Mouse (Mus musculus): Measurements from ENCODE around the gene Coil. TPM values are rescaled to one million over a fixed set of nuclear protein-coding genes. Genes with fewer than 3 reads are reported as not detected.
"Not testable (repeated sequence)": the region's sequence is repeated elsewhere in the genome, so short reads cannot be mapped to it uniquely, and the experiment has no call there.

The Coil gene
- total RNA-seq, 2 experiments from 2014 or later = 27.8 to 28.3 TPM

GRCm38 (mm10) chr11:88966881-88967361, 3.1 kb upstream of the Coil start, which contains the start of gene Elobl:
Elobl (minus strand) TSS chr11:88966931.
- intact Hi-C loops (cut with DNase I) = no loop called here
- DNase-seq = no peak

DNA sequence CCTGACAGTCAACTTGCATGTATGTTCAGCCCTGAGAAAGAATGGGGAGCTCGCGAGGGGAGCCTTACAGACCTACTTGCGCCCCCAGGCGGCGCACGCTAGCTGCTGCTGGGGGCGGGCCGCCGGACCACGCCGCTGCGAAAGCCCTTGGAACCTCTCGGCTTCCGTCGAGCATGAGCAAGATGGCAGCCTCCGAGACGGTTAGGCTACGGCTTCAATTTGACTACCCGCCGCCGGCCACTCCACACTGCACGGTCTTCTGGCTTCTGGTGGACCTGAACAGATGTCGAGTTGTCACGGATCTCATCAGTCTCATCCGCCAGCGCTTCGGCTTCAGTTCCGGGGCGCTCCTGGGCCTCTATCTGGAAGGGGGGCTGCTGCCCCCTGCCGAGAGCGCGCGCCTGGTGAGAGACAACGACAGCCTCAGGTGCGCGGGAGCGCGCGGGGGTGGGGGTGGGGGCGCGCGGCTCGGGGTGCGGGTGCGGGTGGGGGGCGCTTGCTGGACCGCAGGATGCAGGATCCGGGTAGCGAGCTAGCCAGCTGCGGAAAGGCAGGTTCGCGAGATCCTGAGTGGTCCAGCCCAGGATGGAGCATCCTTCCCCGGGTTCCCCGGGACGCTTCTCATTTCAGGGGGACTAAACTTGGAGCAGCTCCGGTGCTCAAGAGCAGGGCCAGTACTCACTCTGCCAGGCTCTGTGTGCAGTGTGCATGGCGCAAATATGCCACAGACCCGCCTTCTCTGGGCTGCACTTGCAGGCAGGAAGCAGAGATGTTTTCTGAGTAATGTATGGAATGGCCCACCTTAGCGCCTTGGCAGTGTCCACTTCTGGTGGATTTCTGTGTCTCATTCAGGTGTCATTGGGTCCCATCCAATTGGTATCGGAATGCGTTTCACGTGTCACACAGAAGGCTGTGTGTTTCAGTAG, 4.0 kb downstream of the Coil start:
- peak; percentile 96 for DNase-seq
- intact Hi-C loops (cut with DNase I) = no loop called here

GRCm38 (mm10) chr11:88976320-88976719, 6.3 kb downstream of the Coil start:
- no peak for DNase-seq
- intact Hi-C loops (cut with DNase I) = no loop called here

GRCm38 (mm10) chr11:88977188-88977587, 7.1 kb downstream of the Coil start:
- intact Hi-C loops (cut with DNase I) = no loop called here
- DNase-seq = no peak

GRCm38 (mm10) chr11:88981337-88981736, 11.3 kb downstream of the Coil start:
- intact Hi-C loops (cut with DNase I) = no loop called here
- no peak for DNase-seq

GRCm38 (mm10) chr11:88986616-88987015, 16.6 kb downstream of the Coil start:
- intact Hi-C loops (cut with DNase I) = no loop called here
- no peak for DNase-seq

GRCm38 (mm10) chr11:88988956-88989355, 18.9 kb downstream of the Coil start:
- DNase-seq = no peak
- intact Hi-C loops (cut with DNase I) = no loop called here

DNA sequence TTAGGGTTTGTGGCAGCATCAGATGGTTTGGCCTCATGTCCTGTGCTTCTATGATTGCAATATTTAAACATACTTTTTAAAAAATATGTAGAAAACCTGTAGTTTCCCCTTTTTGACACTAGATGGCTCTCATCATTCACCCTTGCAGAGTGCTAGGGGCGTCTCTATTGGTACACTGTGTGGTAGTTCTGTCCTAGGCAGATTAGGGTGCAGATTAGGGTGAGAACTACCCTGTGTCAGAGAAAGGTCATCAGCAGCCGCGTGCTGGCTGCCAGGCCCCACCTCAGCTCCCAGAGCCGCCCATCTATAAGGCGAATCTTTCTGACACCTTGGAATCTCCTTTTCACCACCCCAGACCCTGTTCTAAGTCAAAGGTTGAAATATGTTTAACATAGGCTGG, 19.5 kb downstream of the Coil start:
- intact Hi-C loops (cut with DNase I) = no loop called here
- DNase-seq = no peak

GRCm38 (mm10) chr11:88993186-88993585, 23.1 kb downstream of the Coil start:
- intact Hi-C loops (cut with DNase I) = loop anchor here (10.0 kb wide), 1 partner anchor 52 kb away; no protein-coding TSS in a partner anchor

GRCm38 (mm10) chr11:88993625-88994024, 23.6 kb downstream of the Coil start:
- intact Hi-C loops (cut with DNase I) = loop anchor here (10.0 kb wide), 1 partner anchor 51 kb away; no protein-coding TSS in a partner anchor
- DNase-seq = peak; percentile 35

More at GRCm38 (mm10) chr11:88993186-88993585, 23.1 kb downstream of the Coil start:
- DNase-seq = no peak

DNA sequence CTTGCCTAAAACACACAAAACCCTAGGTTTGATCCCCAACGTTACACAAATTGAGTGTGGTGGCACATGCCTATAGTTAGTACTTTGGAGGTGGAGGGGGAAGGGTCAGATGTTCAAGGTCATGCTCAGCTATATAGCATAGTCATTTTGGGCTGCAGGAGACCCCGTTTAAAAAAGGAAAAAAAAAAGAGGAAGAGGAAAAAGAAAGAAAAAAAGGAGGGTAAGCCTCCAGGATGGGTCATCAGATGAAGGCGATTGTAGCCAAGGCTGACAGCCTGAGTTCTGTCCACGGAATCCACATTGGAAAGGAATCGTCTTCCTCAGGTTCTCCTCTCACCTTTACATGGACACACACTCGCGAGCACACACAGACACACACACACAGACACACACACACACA, 24.4 kb downstream of the Coil start:
- intact Hi-C loops (cut with DNase I) = loop anchor here (10.0 kb wide), 1 partner anchor 50 kb away; no protein-coding TSS in a partner anchor
- DNase-seq = no peak

DNA sequence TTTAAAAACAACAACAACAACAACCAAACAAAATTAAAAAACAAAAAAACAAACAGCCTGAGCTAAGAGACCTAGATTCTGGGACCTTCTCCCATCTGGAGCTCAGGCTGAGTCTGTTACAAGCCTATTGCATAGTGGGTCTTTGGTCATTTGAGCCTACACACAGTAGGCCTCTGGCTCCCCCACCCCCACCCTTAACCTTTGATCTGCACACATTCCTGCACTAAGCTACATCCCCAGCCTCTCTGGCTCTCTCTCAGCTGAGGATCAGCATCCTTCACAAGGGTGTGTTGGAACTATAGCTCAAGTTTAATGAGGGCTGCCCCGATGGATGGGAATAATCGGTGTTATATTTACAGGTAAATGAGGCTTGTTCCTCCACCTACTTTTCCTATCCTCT, 25.6 kb downstream of the Coil start:
- intact Hi-C loops (cut with DNase I) = loop anchor here (10.0 kb wide), 1 partner anchor 49 kb away; no protein-coding TSS in a partner anchor
- DNase-seq = no peak

- intact Hi-C loops (cut with DNase I) = loop anchor here (10.0 kb wide), 1 partner anchor 48 kb away; no protein-coding TSS in a partner anchor
- DNase-seq = no peak
Measured at GRCm38 (mm10) chr11:88996427-88996826, 26.4 kb downstream of the Coil start.

DNA sequence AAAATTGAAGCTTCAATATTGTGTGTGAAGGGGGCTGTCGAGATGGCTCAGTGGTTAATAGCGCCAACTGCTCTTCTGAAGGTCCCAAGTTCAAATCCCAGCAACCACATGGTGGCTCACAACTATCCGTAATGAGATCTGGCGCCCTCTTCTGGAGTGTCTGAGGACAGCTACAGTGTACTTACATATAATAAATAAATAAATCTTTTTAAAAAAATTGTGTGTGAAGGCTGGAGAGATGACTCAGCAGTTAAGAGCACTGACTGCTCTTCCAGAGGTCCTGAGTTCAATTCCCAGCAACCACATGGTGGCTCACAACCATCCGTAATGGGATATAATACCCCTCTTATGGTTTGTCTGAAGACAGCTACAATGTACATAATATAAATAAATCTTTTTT, 27.3 kb downstream of the Coil start:
- intact Hi-C loops (cut with DNase I) = loop anchor here (10.0 kb wide), 1 partner anchor 47 kb away; no protein-coding TSS in a partner anchor
- not testable (repeated sequence) for DNase-seq

DNA sequence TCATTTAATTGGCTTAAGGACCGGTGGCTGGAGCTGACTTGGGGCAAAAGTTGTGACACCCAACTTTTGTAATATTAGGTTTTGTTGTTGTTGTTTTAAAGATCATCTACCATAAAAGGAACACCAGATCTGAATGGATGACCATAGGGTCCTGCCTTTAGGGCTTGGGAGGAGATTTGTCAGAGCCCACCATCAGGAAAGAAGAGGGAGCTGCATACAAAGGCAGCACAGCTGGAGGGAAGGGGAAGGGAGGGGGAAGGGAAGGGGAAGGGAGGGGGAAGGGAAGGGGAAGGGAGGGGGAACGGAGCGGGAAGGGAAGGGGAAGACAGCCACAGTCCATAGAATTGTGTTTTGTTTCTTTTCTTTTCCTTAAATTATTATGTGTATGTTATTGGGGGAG, 28.4 kb downstream of the Coil start:
- intact Hi-C loops (cut with DNase I) = loop anchor here (10.0 kb wide), 1 partner anchor 46 kb away; no protein-coding TSS in a partner anchor
- no peak for DNase-seq

- peak; percentile 36 for DNase-seq
- intact Hi-C loops (cut with DNase I) = loop anchor here (10.0 kb wide), 1 partner anchor 46 kb away; no protein-coding TSS in a partner anchor
Measured at GRCm38 (mm10) chr11:88998974-88999722, 29.1 kb downstream of the Coil start, which contains the start of gene Trim25. Trim25 (plus strand) TSS chr11:88999376.

DNA sequence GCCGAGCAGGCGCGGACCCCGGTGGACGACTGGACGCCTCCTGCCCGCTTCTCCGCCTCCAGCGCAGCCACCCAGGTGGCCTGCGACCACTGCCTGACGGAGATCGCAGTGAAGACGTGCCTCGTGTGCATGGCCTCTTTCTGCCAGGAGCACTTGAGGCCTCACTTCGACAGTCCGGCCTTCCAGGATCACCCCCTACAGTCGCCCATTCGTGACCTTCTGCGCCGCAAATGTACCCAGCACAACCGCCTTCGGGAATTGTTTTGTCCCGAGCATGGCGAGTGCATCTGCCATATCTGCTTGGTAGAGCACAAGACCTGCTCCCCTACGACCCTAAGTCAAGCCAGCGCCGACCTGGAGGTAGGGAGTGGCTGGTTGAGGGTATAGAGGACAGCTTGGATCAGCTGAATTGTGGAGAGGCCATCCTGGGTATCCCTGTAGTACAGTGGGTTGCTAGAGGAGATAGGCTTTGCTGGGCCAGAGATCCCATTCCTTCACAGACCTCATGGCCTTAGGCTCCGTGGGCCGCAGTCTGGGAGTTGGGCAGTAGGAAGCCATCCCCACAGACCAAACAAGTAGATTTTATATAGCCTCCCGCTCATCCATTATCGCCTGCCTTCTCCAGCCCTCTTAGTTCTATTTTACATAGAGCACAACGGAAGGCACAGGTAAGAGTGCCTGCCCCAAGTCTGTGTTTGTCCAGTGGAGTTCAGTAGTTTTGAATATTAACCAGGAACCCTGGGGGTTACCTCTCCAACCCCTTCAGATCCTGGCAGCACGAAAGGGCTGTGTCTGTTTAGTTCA, 29.9 kb downstream of the Coil start:
- intact Hi-C loops (cut with DNase I) = loop anchor here (10.0 kb wide), 1 partner anchor 45 kb away; no protein-coding TSS in a partner anchor
- no peak for DNase-seq

- intact Hi-C loops (cut with DNase I) = no loop called here
- DNase-seq = no peak
Measured at GRCm38 (mm10) chr11:89000527-89000819, 30.4 kb downstream of the Coil start.

DNA sequence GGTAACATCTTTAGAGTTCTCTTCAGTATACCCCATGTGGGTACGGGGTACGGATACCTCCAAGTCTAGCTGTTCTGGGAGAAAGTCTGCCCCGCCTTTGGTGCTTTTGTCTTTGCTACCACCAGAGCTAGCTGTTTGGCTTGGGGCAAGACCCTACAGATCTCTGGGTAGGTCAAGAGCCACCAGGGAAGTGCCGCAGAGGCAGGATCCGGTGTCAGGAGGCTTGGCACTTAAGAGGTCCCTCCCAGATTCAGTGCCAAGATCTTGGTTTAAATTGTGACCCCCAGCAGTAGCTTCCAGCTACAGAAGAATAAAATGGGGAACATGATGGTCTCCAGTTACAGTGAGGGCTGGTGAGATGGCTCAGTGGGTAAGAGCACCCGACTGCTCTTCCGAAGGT, 31.5 kb downstream of the Coil start:
- intact Hi-C loops (cut with DNase I) = no loop called here

DNA sequence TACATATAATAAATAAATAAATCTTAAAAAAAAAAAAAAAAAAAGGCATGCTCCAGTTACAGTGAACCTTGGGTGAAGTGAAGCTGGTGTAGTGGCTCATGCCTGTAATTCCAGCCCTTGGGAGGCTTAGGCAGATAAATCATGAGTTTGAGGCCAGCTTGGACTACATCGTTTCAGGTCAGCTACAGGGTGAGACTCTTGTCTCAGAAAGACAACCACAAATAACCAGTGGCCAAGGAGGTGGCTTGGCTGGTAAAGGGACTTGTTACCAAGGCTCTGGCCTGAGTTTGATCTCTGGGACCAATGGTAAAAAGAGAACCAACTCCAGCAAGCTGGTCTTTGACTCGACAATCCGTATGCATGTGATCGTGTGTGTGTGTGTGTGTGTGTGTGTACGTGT, 32.0 kb downstream of the Coil start:
- DNase-seq = no peak
- intact Hi-C loops (cut with DNase I) = no loop called here

More for the DNA sequence above, 31.5 kb downstream of the Coil start:
- DNase-seq = no peak
